Mouse (Mus musculus): ENCODE results near the gene Scml2.
"Not testable (repeated sequence)": the region's sequence is repeated elsewhere in the genome, so short reads cannot be mapped to it uniquely, and the experiment has no call there.

The Scml2 gene

GRCm38 (mm10) chrX:161116893-161117292 lies at the start of gene Scml2:
Gene Scml2, plus strand, starts transcription at chrX:161117193.
- DNase-seq = not testable (repeated sequence)

- peak in 1 of 2 experiments; percentile 9 for DNase-seq
Measured at GRCm38 (mm10) chrX:161075576-161075975, 41.4 kb upstream of the Scml2 start.

- DNase-seq = peak; percentile 28 to 69
Measured at GRCm38 (mm10) chrX:161162314-161163068, 45.5 kb downstream of the Scml2 start.

GRCm38 (mm10) chrX:161163069-161163416 lies 46.0 kb downstream of the Scml2 start:
- DNase-seq = no peak

- DNase-seq = not testable (repeated sequence)
Measured at GRCm38 (mm10) chrX:161287156-161287555, 170.2 kb downstream of the Scml2 start, which contains the start of gene Gm15262. Gene Gm15262, plus strand, starts transcription at chrX:161287456.

Measured in kidney, postnatal 25 days (tissue).